Mouse (Mus musculus) sigmoid colon, adult 10 weeks (tissue): Measurements from ENCODE around the gene Rdh19. TPM values are rescaled to one million over a fixed set of nuclear protein-coding genes. Genes with fewer than 3 reads are reported as not detected.

Experiments used
- polyA plus RNA-seq: library from polyadenylated mRNA; stranded (reverse); fragments of 350-450 nt; fragmentation: Illumina TruSeq; extraction: RNeasy Lipid Tissue Mini Kit (QIAGEN cat#74804); gene quantifications from one replicate; pipeline ENCODE4 v1.2.3, GENCODE M21; 2014; ENCODE audit warnings: low read depth, low replicate concordance

The Rdh19 gene
- polyA plus RNA-seq, result 1.1 TPM

DNA sequence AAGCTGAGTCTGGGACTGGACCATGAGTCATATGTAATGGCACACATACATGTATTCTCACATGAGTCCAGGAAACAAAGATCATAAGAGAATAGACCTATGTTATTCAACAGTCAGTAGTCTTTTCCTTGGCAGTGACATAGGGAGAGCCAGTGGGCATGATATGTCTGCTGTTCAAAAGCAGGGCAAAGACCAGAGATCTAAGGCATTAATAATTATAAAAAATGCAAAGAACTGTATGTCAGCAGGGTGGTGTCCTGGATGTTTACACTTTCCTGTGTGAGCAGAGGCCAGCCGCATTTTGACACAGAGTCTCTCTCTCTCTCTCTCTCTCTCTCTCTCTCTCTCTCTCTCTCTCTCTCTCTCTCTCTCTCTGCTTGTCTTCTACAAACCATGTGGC lies at the start of gene Rdh19:
Gene Rdh19, plus strand, starts transcription at position 301 of the 400 bp plus-strand sequence.

DNA sequence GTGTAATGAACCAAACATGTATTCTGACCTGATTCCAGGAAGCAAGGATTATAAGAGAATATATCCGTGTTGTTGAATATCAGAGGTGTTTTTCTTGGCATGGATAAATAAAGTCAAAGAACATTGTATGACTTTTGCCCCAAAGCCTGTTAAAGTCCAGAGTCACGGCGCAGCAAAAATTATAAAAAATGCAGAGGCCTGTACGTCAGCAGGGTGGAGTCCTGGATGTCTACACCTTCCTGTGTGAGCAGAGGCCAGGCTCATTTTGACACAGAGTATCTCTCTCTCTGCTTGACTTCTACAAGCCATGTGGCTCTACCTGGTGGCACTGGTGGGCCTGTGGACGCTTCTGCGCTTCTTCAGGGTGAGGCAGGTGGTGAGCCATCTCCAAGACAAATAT lies 48.8 kb upstream of the Rdh19 start, which contains the start of gene Rdh16:
Gene Rdh16, plus strand, starts transcription at position 262 of the 400 bp plus-strand sequence.

DNA sequence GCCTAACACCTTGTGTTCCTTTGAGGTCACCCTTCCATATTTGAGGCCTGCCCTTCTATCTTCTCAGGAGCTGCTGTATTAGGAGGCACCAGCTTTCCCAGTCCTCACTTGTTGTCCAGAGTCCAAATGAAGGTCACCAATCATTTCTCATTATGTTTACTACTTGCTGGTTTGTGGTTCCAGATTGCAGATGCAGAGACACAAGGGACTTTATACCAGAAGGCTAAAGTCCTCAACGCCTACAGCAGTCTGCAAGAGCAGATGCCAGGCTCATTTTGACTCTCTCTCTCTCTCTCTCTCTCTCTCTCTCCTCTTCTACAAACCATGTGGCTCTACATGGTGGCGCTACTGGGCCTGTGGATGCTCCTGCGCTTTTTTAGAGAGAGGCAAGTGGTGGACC lies 16.5 kb downstream of the Rdh19 start, which contains the start of gene Rdh16f2:
Gene Rdh16f2, plus strand, starts transcription at position 243 of the 400 bp plus-strand sequence.

DNA sequence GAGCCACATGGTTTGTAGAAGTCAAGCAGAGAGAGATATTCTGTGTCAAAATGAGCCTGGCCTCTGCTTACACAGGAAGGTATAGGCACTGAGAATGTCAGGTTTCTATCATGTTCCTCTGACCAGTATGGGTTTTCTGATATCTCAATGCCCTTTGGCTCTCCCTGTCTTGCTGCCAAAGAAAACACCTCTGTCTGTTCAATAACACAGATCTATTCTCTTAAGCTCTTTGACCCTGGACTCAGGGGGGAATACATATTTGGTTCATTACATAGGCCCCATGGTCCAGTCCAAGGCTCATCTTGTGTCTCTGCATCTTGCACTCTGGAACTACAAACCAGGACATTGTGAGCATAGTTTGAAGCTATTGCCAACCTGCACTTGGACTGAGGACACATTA lies 38.9 kb downstream of the Rdh19 start, which contains the start of gene Rdh7:
Gene Rdh7, minus strand, starts transcription at position 213 of the 400 bp plus-strand sequence.

DNA sequence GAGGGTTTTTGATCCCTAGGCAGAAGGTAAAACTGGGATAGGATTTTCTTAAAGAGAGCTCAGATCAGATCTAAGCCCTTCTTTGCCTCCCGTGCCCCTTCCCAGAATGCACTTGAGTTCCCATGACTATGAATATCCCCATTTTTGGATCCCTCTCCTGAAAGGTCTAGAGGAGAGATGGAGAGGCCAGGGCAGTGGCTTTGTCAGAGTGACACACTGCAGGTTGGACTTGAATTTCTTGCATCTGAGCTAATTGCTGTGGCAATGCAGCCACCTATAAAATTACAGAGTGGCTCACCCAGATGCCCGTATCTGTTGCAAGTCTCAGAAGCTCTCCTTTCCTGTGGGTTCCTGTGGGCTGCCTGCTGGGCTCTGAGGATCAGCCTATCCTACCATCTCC lies 48.5 kb downstream of the Rdh19 start, which contains the start of gene Sdr9c7:
Gene Sdr9c7, plus strand, starts transcription at position 301 of the 400 bp plus-strand sequence.

Other genes with a start within 250 kb of the Rdh19 start
- 2.3 TPM for gene Lrp1, start 228.8 kb upstream of the Rdh19 start, polyA plus RNA-seq
- 34.2 TPM for gene Stat6, start 206.9 kb upstream of the Rdh19 start, polyA plus RNA-seq
- gene Nemp1, start 183.0 kb upstream of the Rdh19 start, polyA plus RNA-seq, result 10.6 TPM
- gene Nab2, start 181.4 kb upstream of the Rdh19 start, polyA plus RNA-seq, result 0.35 TPM
- 74.7 TPM for gene Myo1a, start 144.8 kb upstream of the Rdh19 start, polyA plus RNA-seq
- gene Tac2, start 125.5 kb upstream of the Rdh19 start, polyA plus RNA-seq, result not detected
- 4.1 TPM for gene Zbtb39, start 110.4 kb upstream of the Rdh19 start, polyA plus RNA-seq
- gene Gpr182, start 98.2 kb upstream of the Rdh19 start, polyA plus RNA-seq, result 0.09 TPM
- 1.2 TPM for gene Rdh1, start 90.2 kb upstream of the Rdh19 start, polyA plus RNA-seq
- not detected for gene Rdh16f1, start 90.1 kb upstream of the Rdh19 start, polyA plus RNA-seq
- 27.8 TPM for gene Rdh9, start 73.5 kb upstream of the Rdh19 start, polyA plus RNA-seq
- 77.2 TPM for gene Rdh16, start 48.8 kb upstream of the Rdh19 start, polyA plus RNA-seq
- gene Rdh16f2, start 16.5 kb downstream of the Rdh19 start, polyA plus RNA-seq, result 0.47 TPM
- gene Rdh7, start 38.9 kb downstream of the Rdh19 start, polyA plus RNA-seq, result not detected
- gene Sdr9c7, start 48.6 kb downstream of the Rdh19 start, polyA plus RNA-seq, result not detected
- gene Hsd17b6, start 157.7 kb downstream of the Rdh19 start, polyA plus RNA-seq, result not detected
- gene Prim1, start 165.2 kb downstream of the Rdh19 start, polyA plus RNA-seq, result 31.4 TPM
- 1,156 TPM for gene Naca, start 185.6 kb downstream of the Rdh19 start, polyA plus RNA-seq
- gene Ptges3, start 209.0 kb downstream of the Rdh19 start, polyA plus RNA-seq, result 298 TPM
- gene Atp5b, start 233.3 kb downstream of the Rdh19 start, polyA plus RNA-seq, result 826 TPM
- gene Baz2a, start 241.6 kb downstream of the Rdh19 start, polyA plus RNA-seq, result 27.2 TPM